Mouse (Mus musculus) midbrain, embryonic 15.5 days (tissue): ENCODE measurements around the gene Cluh. TPM values are rescaled to one million over a fixed set of nuclear protein-coding genes. Genes with fewer than 3 reads are reported as not detected.

Experiments used
- ATAC-seq: fragments of 200-750 bp; cut with Nextera tagmentation; replicated peaks from 2 replicates; pipeline ENCODE4 v1.8.0; 2017; ENCODE audit warnings: moderate TSS enrichment
- H3K27ac ChIP-seq: fragments of 300-500 bp; sonication (generic); 2 replicates; pipeline ENCODE4 v1.5.1; 2015; ENCODE audit warnings: mild to moderate bottlenecking, inconsistent platforms
- H3K27me3 ChIP-seq: fragments of 300-500 bp; sonication (generic); replicated peaks from 2 replicates; pipeline ENCODE4 v1.6.1; 2015; ENCODE audit warnings: inconsistent platforms
- H3K36me3 ChIP-seq: fragments of 300-500 bp; sonication (generic); replicated peaks from 2 replicates; pipeline ENCODE4 v1.6.1; 2015; ENCODE audit warnings: inconsistent platforms
- H3K4me1 ChIP-seq: fragments of 300-500 bp; sonication (generic); 2 replicates; pipeline ENCODE4 v1.6.1; 2015; ENCODE audit warnings: inconsistent platforms
- H3K4me2 ChIP-seq: fragments of 300-500 bp; sonication (generic); 2 replicates; pipeline ENCODE4 v1.6.1; 2015; ENCODE audit warnings: inconsistent platforms, mild to moderate bottlenecking, moderate library complexity
- H3K4me3 ChIP-seq: fragments of 300-500 bp; sonication (generic); 2 replicates; pipeline ENCODE4 v1.5.1; 2015; ENCODE audit warnings: mild to moderate bottlenecking, inconsistent platforms
- H3K9ac ChIP-seq: fragments of 300-500 bp; sonication (generic); 2 replicates; pipeline ENCODE4 v1.6.1; 2015; ENCODE audit warnings: mild to moderate bottlenecking, inconsistent platforms
- H3K9me3 ChIP-seq: fragments of 300-500 bp; sonication (generic); 2 replicates; pipeline ENCODE4 v1.6.1; 2016; ENCODE audit warnings: inconsistent platforms
- WGBS: fragments of 180-500 bp; shearing (Covaris S2); methylation state at CpG from one replicate; pipeline ENCODE4 v1.1.7; 2015; ENCODE audit warnings: mixed read lengths; 5-methylcytosine and 5-hydroxymethylcytosine counted together
- polyA plus RNA-seq: library from polyadenylated mRNA; unstranded; fragments of >200 nt; fragmentation: Nextera tagmentation; extraction: Ambion mirVana; gene quantifications from 2 replicates; pipeline ENCODE4 v1.2.1, GENCODE M21; 2015

The Cluh gene
- polyA plus RNA-seq, 1 experiment from 2014 or later = 18.2 TPM

GRCm38 (mm10) chr11:74708781-74709180 lies 59.5 kb downstream of the Cluh start:
- H3K9me3 ChIP-seq = no peaks in the 10 kb centered on the region
- 81% methylated on average over 1 of the region's 1 CpGs for WGBS
- ATAC-seq = no peak

DNA sequence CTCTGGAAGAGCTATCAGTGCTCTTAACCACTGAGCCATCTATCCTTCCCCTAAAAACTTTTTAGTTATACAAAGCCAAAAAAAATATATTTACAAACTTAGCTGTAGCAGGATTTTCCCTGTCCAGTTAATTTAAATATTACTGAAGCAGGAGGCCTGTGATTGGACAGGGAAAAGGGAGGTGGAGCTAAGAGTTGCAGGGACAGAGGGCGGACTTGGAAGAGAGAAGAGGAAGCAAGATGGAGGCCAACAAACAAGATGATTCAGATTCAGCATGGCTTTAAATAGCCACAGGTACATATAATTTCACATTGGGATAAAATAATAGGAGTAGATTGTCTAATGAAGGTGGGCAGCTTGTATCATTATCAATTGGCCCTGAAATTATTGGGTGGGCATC lies 61.4 kb downstream of the Cluh start:
- ATAC-seq = no peak
- no peaks in the 10 kb centered on the region for H3K27me3 ChIP-seq
- no peaks in the 10 kb centered on the region for H3K9me3 ChIP-seq
- 97% methylated on average over 1 of the region's 1 CpGs for WGBS
- no peaks in the 10 kb centered on the region for H3K36me3 ChIP-seq
- no peak overlapping the region for H3K4me2 ChIP-seq
- peaks cover 7% of the 10 kb centered on the region; the same call in 1 of the 2 replicates for H3K4me1 ChIP-seq
- H3K27ac ChIP-seq = no peak overlapping the region
- H3K9ac ChIP-seq = no peak overlapping the region
- no peak overlapping the region for H3K4me3 ChIP-seq

More at GRCm38 (mm10) chr11:74708781-74709180, 59.5 kb downstream of the Cluh start:
- Histone ChIP-seq H3K4me1 (peaks cover 7% of the 10 kb centered on the region; the same call in 1 of the 2 replicates), H3K9ac (no peak overlapping the region), H3K4me2 (no peak overlapping the region), H3K27me3 (no peaks in the 10 kb centered on the region), H3K27ac (no peak overlapping the region), H3K36me3 (no peaks in the 10 kb centered on the region), H3K4me3 (no peak overlapping the region)

DNA sequence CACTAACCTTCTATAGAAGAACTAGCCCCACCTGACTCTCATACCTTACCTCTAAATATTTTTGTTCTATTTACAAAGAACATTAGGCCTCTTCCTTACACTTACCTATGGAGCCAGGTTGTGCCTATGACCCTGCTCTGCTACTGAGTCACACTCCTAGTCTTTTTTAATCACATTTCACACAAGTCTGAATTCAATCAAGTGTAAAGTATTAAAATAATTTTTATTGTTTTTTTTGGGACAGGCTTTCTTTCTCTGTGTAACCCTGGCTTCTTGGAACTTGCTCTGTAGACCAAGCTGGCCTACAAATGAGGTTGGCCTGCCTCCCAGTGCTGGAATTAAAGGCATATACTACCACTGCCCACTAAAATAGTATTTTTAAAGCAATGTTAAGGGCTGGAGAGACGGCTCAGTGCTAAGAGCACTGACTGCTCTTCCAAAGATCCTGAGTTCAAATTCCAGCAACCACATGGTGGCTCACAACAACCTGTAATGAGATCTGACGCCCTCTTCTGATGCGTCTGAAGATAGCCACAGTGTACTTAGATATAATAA lies 66.8 kb downstream of the Cluh start:
- no peak for ATAC-seq
- H3K9me3 ChIP-seq = no peaks in the 10 kb centered on the region
- 87% methylated on average over 3 of the region's 3 CpGs for WGBS
- no peak overlapping the region for H3K4me2 ChIP-seq
- H3K9ac ChIP-seq = no peak overlapping the region
- H3K27ac ChIP-seq = no peak overlapping the region
- peaks cover 39% of the 10 kb centered on the region for H3K4me1 ChIP-seq
- H3K27me3 ChIP-seq = no peaks in the 10 kb centered on the region
- no peaks in the 10 kb centered on the region for H3K36me3 ChIP-seq
- H3K4me3 ChIP-seq = no peak overlapping the region

Other genes starting within 250 kb of the Cluh start
- 14.5 and 15.8 TPM in 2 replicates for gene Rap1gap2, start 38.6 kb upstream of the Cluh start, polyA plus RNA-seq
- gene Ccdc92b, start 29.9 kb upstream of the Cluh start, polyA plus RNA-seq = 3.3 and 4.0 TPM in 2 replicates
- 45.0 and 47.9 TPM in 2 replicates for gene Pafah1b1, start 75.2 kb downstream of the Cluh start, polyA plus RNA-seq
- gene Mettl16, start 121.3 kb downstream of the Cluh start, polyA plus RNA-seq = 55.2 TPM in 2 replicates
- 9.9 and 10.2 TPM in 2 replicates for gene Mnt, start 181.4 kb downstream of the Cluh start, polyA plus RNA-seq
- 31.2 and 33.9 TPM in 2 replicates for gene Sgsm2, start 247.6 kb downstream of the Cluh start, polyA plus RNA-seq
- 26.3 and 28.6 TPM in 2 replicates for gene Tsr1, start 248.6 kb downstream of the Cluh start, polyA plus RNA-seq